Mouse (Mus musculus) lung, embryonic 14.5 days (tissue): Measurements from ENCODE around the gene Tmem38a. TPM values are rescaled to one million over a fixed set of nuclear protein-coding genes. Genes with fewer than 3 reads are reported as not detected.
A peak's percentile ranks its signal among the peaks of the same experiment; 100 is the strongest.

Source experiments
- ATAC-seq: fragments of 200-750 bp; cut with Nextera tagmentation; 2 replicates; pipeline ENCODE4 v1.8.0; 2017; ENCODE audit warnings: mild to moderate bottlenecking, moderate TSS enrichment, moderate library complexity; ENCODE audit not compliant: insufficient read depth
- DNase-seq: peaks from one replicate; pipeline ENCODE4 v3.0.0-alpha.2; 2015
- H3K27ac ChIP-seq: fragments of 300-500 bp; sonication (generic); 2 replicates; pipeline ENCODE4 v1.5.1; 2014; ENCODE audit warnings: low read depth, mild to moderate bottlenecking, moderate library complexity
- H3K27me3 ChIP-seq: fragments of 300-500 bp; sonication (generic); 2 replicates; pipeline ENCODE4 v1.6.1; 2014; ENCODE audit warnings: low read length, control low read depth; ENCODE audit not compliant: insufficient read depth
- H3K36me3 ChIP-seq: fragments of 300-500 bp; sonication (generic); 2 replicates; pipeline ENCODE4 v1.6.1; 2014; ENCODE audit warnings: control low read depth; ENCODE audit not compliant: insufficient read depth
- H3K4me1 ChIP-seq: fragments of 300-500 bp; sonication (generic); 2 replicates; pipeline ENCODE4 v1.6.1; 2014; ENCODE audit warnings: antibody characterized with exemption, control low read depth; ENCODE audit not compliant: insufficient read depth
- H3K4me2 ChIP-seq: fragments of 300-500 bp; sonication (generic); 2 replicates; pipeline ENCODE4 v1.6.1; 2014; ENCODE audit warnings: mild to moderate bottlenecking
- H3K4me3 ChIP-seq: fragments of 300-500 bp; sonication (generic); 2 replicates; pipeline ENCODE4 v1.5.1; 2014; ENCODE audit warnings: low read depth, low read length
- H3K9ac ChIP-seq: fragments of 300-500 bp; sonication (generic); 2 replicates; pipeline ENCODE4 v1.6.1; 2014
- H3K9me3 ChIP-seq: fragments of 300-500 bp; sonication (generic); 2 replicates; pipeline ENCODE4 v1.6.1; 2016; ENCODE audit warnings: low read depth, low read length, control low read depth
- CTCF ChIP-seq: IDR thresholded peaks from 2 replicates; pipeline ENCODE4 v1.5.1; 2016; ENCODE audit warnings: antibody characterized with exemption, low read depth
- WGBS: fragments of 180-500 bp; shearing (Covaris S2); extraction: QIAGEN DNeasy Blood & Tissue Kit; methylation state at CpG from one replicate; pipeline ENCODE4 v1.1.7; 2014; 5-methylcytosine and 5-hydroxymethylcytosine counted together
- microRNA-seq: library from miRNA; unstranded; fragments of <30 nt; microRNA quantifications from one replicate; pipeline ENCODE4, GENCODE M21; 2016; ENCODE audit warnings: borderline number of aligned reads
- polyA plus RNA-seq: library from polyadenylated mRNA; unstranded; fragments of >200 nt; fragmentation: Nextera tagmentation; extraction: Ambion mirVana; gene quantifications from 2 replicates; pipeline ENCODE4 v1.2.1, GENCODE M21; 2014

Tmem38a gene
- polyA plus RNA-seq, 1 experiment from 2014 or later, result 12.7 TPM

DNA sequence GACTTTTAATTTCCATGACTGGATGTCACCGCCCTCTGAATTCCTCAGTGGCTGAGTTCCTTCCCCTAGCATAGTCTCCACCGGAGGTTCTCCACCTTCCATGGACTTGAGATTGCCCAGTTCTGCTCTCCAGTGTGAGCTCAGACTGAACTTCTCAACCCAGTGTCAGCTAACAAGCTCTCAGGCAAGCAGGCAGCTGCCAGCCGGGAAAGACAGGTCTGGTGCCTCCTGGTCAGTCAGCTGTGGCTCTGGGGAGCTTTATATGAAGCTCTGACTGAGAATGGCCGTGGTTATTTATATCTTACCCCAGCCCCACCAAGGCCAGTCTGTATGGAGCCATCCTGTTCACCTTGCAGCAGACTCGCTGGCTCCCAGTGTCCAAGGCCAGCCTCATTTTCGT lies 12.5 kb downstream of the Tmem38a start:
- Histone ChIP-seq H3K27me3 (no peaks in the 10 kb centered on the region), H3K36me3 (no peaks in the 10 kb centered on the region), H3K4me1 (no peaks in the 10 kb centered on the region), H3K4me3 (no peak overlapping the region), H3K4me2 (no peak overlapping the region), H3K27ac (no peak overlapping the region), H3K9ac (no peak overlapping the region), H3K9me3 (no peaks in the 10 kb centered on the region)
- TF ChIP-seq CTCF, result no peak
- DNase-seq (no peak), ATAC-seq (no peak)
- 69% methylated on average over 6 of the region's 6 CpGs for WGBS

DNA sequence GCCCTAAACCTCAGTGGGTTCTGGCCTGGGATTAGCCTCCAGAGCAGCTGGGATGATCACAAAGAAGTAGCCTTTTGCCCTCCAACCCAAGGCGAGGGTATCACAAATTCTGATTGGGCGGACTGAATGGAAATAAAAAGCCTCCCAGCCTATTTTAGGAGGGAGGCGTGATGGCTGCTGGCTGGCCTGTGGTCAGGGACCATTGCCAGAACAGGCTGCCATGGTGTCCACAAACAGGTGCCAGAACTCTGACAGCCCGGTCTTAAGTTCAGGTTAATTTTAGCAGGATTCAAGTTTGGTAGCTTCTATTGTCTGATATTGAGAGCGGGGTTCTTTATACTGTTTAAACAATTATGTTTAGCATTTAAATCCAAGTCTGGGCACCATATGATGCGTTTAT lies 16.0 kb downstream of the Tmem38a start:
- DNase-seq, result no peak
- H3K27ac ChIP-seq, result no peak overlapping the region
- WGBS, result 63% methylated on average over 6 of the region's 6 CpGs
- no peak for ATAC-seq
- no peaks in the 10 kb centered on the region for H3K36me3 ChIP-seq
- H3K9me3 ChIP-seq, result no peaks in the 10 kb centered on the region
- TF ChIP-seq CTCF, result no peak
- H3K4me1 ChIP-seq, result no peaks in the 10 kb centered on the region
- no peak overlapping the region for H3K9ac ChIP-seq
- H3K4me3 ChIP-seq, result no peak overlapping the region
- H3K4me2 ChIP-seq, result no peak overlapping the region
- no peaks in the 10 kb centered on the region for H3K27me3 ChIP-seq

GRCm38 (mm10) chr8:72588865-72589264 lies 17.0 kb downstream of the Tmem38a start:
- no peak overlapping the region for H3K9ac ChIP-seq
- H3K4me2 ChIP-seq, result no peak overlapping the region
- ATAC-seq, result no peak
- no peaks in the 10 kb centered on the region for H3K4me1 ChIP-seq
- WGBS, result 84% methylated on average over 10 of the region's 10 CpGs
- H3K4me3 ChIP-seq, result no peak overlapping the region
- DNase-seq, result no peak
- TF ChIP-seq CTCF, result no peak
- no peaks in the 10 kb centered on the region for H3K36me3 ChIP-seq
- H3K27me3 ChIP-seq, result no peaks in the 10 kb centered on the region
- no peaks in the 10 kb centered on the region for H3K9me3 ChIP-seq
- no peak overlapping the region for H3K27ac ChIP-seq

- Histone ChIP-seq H3K9me3 (no peaks in the 10 kb centered on the region), H3K4me2 (no peak overlapping the region), H3K36me3 (no peaks in the 10 kb centered on the region), H3K4me3 (no peak overlapping the region), H3K4me1 (no peaks in the 10 kb centered on the region), H3K9ac (no peak overlapping the region), H3K27ac (no peak overlapping the region), H3K27me3 (no peaks in the 10 kb centered on the region)
- ATAC-seq (no peak), DNase-seq (no peak)
- WGBS, result 76% methylated on average over 7 of the region's 7 CpGs
- TF ChIP-seq CTCF, result no peak
Observed at GRCm38 (mm10) chr8:72589286-72589685, 17.4 kb downstream of the Tmem38a start.

GRCm38 (mm10) chr8:72590198-72590597 lies 18.3 kb downstream of the Tmem38a start:
- Histone ChIP-seq H3K4me1 (no peaks in the 10 kb centered on the region), H3K27me3 (no peaks in the 10 kb centered on the region), H3K36me3 (no peaks in the 10 kb centered on the region), H3K4me3 (no peak overlapping the region), H3K4me2 (no peak overlapping the region), H3K9me3 (no peaks in the 10 kb centered on the region), H3K9ac (no peak overlapping the region), H3K27ac (no peak overlapping the region)
- no peak for ATAC-seq
- peak; percentile 63 for TF ChIP-seq CTCF
- peak; percentile 51 for DNase-seq
- 55% methylated on average over 2 of the region's 2 CpGs for WGBS

Small RNAs within 50 kb of the gene (microRNA-seq; reads per million reads assigned to microRNA genes)
- gene Gm28019, result not detected

Other genes starting within 250 kb of the Tmem38a start
- gene Eps15l1, start 150.6 kb upstream of the Tmem38a start, polyA plus RNA-seq, result 68.6 and 69.4 TPM in 2 replicates
- 1.0 and 1.9 TPM in 2 replicates for gene Calr3, start 128.2 kb upstream of the Tmem38a start, polyA plus RNA-seq
- 13.6 and 17.2 TPM in 2 replicates for gene 1700030K09Rik, start 128.2 kb upstream of the Tmem38a start, polyA plus RNA-seq
- 71.6 and 80.2 TPM in 2 replicates for gene Cherp, start 96.8 kb upstream of the Tmem38a start, polyA plus RNA-seq
- gene Slc35e1, start 79.4 kb upstream of the Tmem38a start, polyA plus RNA-seq, result 21.5 and 24.4 TPM in 2 replicates
- gene Med26, start 23.8 kb upstream of the Tmem38a start, polyA plus RNA-seq, result 16.7 and 17.5 TPM in 2 replicates
- gene Smim7, start 967 bp upstream of the Tmem38a start, polyA plus RNA-seq, result 121 and 130 TPM in 2 replicates
- gene Nwd1, start 74.7 kb downstream of the Tmem38a start, polyA plus RNA-seq, result 0.03 TPM in 1 of 2 replicates, not detected in the other
- gene Sin3b, start 151.2 kb downstream of the Tmem38a start, polyA plus RNA-seq, result 172 and 179 TPM in 2 replicates
- gene F2rl3, start 189.8 kb downstream of the Tmem38a start, polyA plus RNA-seq, result 3.4 and 3.8 TPM in 2 replicates